Mouse (Mus musculus): Measurements from ENCODE around the gene Myrip.

DNA sequence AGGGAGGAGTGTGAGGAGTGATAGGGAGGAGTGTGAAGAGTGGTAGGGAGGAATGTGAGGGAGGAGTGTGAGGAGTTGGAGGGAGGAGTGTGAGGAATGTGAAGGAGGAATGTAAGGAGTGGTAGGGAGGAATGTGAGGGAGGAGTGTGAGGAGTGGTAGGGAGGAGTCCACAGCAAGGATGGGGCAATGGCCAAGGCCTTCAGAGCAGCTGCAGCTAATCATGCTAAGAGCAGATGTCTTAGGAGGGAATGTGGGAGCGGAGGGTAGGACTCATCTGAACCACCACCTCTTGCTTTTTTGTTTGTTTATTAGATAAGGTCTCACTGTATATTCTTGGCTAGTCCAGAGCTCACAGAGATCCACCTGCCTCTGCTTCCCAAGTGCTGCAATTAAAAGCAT is 66.2 kb downstream of the Myrip start:
- TF ChIP-seq CTCF (IDR thresholded peaks at IDR 0.05; ENCODE audit: control insufficient read depth, insufficient read depth, insufficient replicate concordance, low read depth, low read length) (no peak), POLR2A (IDR thresholded peaks at IDR 0.05; ENCODE audit: control insufficient read depth, low read depth, low read length) (no peak)
